Mouse (Mus musculus) spleen, postnatal 4 days (tissue): Measurements from ENCODE around the gene Yjefn3.
"Not testable (repeated sequence)": the region's sequence is repeated elsewhere in the genome, so short reads cannot be mapped to it uniquely, and the experiment has no call there.

Experiments used
- DNase-seq, 2 experiments: peaks; one replicate each; pipeline ENCODE4 v3.0.0; 2022; ENCODE audit warnings: low spot score in 2 of 2

Gene Yjefn3

DNA sequence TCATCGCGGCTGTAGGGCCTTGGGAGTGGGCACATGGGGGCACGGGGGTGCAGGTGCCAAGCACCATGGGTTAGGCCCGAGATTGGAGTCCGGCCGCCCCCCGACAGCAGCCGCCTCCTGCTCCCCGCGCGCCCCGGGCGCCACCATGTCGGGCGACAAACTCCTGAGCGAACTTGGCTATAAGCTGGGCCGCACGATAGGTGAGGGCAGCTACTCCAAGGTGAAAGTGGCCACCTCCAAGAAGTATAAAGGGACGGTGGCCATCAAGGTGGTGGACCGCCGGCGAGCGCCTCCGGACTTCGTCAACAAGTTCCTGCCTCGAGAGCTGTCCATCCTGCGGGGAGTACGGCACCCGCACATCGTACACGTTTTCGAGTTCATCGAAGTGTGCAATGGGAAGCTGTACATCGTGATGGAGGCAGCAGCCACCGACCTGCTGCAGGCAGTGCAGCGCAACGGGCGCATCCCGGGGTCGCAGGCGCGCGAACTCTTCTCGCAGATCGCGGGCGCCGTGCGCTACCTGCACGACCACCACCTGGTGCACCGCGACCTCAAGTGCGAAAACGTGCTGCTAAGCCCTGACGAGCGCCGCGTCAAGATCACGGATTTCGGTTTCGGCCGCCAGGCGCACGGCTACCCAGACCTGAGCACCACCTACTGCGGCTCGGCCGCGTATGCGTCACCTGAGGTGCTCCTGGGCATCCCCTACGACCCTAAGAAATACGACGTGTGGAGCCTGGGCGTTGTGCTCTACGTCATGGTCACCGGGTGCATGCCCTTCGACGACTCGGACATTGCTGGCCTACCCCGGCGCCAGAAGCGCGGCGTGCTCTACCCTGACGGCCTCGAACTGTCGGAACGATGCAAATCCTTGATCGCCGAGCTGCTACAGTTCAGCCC is at the start of gene Yjefn3, which contains the start of the genes Tssk6 and Ndufa13:
Gene Yjefn3 (minus strand): TSS at position 550 of the 900 bp plus-strand sequence.
Gene Tssk6 (plus strand): TSS at position 22 of the 900 bp plus-strand sequence.
Gene Ndufa13 (minus strand): TSS at position 396 of the 900 bp plus-strand sequence.
- peak; percentile 54 to 84 for DNase-seq

DNA sequence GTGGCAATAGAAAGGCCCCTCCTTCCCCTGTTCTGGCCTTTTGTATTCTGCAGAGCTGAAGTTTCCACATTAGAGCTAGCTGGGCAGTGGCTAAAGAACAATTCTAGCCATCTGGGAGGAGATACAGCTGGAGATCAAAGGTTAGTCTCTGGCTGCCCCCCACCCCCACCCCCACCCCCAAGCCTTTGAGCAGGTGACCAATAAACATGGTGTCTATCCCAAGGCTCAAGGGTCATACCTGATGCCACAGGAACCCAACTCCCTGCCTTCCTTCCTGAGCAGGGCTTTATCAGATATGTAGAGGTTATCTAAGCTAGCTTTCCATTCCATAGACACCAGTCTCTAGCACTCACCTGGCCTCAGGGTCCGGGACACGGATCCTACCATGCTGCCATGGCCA is 47.8 kb upstream of the Yjefn3 start:
- DNase-seq: no peak

DNA sequence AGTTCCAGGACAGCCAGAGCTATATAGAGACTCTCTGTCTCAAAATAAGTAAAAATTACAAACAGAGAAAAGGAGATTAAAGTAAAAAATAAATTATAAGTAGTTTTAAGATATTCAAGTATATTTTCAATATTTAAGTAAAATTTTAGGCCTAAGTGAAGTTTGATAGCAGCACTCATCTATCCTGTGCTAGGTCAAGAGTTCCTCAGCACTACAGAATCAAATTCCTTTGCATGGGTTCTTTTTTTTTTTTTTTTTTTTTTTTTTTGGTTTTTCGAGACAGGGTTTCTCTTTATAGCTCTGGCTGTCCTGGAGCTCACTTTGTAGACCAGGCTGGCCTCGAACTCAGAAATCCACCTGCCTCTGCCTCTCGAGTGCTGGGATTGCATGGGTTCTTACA is 40.0 kb upstream of the Yjefn3 start:
- DNase-seq: not testable (repeated sequence)

DNA sequence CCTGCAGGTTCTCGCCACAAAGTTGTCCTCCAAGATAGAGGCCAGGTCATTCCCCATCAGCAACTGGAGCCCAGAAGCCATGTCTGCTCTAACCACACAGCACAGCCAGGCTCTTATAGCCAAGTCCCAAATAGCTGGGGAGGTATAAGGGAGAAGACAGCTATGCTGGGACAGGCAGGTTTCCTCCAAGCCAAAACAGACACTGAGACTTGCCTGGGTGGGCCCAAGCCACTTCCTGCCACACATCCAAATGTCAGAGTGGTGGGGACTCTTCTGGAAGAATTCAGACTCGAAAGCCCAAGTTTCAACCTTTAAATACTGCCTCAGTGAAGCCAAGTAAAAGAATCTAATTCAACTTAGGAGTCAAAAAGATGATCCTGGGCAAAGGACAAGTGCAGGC is 37.9 kb upstream of the Yjefn3 start:
- DNase-seq: no peak

DNA sequence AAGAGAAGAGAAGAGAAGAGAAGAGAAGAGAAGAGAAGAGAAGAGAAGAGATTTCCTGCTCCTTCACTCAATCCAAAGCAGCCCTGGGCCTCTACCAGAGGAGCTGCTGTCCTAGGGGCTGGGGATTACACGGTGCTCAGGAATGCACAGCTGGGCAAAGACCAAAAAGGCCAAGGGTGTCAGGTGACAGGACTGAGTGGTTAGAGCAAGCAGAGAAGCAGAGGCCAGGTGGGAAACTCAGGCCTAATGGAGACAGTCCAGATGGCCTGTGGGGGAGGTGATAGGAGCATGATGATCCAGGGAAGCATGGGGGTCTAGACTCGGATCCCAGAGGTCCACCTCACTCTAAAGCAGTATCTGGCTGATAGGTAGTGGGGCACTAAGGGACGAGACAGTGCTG is 37.1 kb upstream of the Yjefn3 start:
- no peak for DNase-seq

DNA sequence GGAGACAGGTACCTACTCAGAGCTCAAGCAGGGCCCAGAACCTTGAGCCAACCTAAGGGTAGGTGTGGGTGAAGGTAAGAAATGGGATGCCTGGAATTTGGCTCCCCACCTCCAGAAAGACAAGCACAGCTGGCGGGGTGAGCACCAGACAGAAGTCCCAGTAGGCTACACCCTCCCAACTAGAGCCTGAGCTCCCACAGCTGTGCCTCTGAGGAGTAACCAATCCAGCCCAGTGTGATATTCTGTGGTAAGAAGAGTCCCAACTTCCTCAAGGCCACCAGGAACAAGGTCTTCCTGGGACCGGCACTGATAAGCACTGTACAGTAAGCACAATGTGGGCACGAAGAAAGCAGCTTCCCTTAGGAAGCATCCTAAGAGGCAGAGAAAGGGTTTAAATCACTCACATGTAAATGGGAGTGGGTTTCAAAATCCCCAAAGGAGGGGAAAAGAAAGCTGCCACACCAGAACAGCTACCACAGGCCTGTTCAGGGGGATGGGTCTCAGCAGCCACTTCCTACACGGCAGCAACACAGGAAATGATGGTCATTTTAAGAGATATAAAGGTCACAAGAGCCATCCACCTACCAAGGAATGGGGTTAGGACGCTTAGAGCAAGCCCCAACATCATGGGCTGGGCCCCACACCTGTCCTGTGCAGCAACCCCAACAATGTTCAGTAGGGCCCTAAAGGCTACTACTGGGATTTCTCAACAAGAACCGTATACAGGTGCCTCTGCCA is 35.9 kb upstream of the Yjefn3 start:
- no peak for DNase-seq

DNA sequence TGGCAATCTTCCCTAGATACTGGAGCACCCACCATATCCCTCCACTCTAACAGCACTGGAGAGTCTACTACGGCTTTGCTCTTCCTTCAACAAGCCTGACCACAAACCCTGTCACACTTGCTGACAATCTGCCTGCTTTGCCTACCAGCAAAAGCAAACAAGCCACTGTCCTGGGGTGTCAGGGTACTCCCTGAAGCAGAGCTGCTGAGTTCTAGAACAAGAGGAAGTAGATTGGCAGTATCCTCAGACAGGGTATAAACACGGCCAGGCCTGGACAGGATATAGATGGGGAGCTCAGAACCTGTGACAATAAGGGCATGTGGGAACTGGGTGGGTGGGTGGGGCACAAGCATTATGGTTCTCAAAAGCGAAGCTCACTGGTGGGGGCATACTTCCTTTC is 35.0 kb upstream of the Yjefn3 start:
- no peak for DNase-seq

DNA sequence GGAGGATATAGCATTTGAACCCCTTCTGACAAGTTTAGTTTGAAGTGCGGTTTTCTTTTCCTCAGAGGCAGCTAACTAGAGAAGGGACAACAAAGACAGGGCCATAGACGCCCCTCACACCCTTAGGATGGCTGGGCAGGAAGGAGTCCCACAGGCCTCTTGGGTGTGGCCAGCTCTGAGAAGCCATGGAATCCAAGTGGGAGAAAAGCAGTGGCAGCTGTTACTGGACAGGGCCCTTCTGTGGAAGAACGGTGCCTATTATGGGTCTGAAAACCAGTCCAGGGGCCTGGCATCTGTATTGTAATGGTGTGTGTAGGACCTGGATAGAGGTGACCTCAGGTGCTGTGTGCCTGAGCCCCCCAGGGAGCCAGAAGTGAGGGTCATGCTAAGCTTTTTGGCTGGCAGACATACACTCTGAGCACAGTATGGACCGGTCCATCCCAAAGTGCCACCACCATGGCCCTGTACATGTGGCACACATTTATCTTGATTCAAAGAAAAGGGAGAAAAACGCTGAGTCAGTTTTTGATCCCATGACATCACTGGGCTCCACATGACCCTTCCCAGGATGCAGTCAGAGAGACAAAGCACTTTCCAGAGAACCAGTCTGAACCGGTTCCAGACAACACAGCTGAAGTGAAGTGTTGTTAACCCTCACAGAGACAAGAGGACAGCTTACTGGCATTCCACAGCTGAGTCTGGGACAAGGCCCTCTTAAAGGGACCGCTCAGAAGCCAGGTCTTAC is 33.7 kb upstream of the Yjefn3 start:
- no peak for DNase-seq

DNA sequence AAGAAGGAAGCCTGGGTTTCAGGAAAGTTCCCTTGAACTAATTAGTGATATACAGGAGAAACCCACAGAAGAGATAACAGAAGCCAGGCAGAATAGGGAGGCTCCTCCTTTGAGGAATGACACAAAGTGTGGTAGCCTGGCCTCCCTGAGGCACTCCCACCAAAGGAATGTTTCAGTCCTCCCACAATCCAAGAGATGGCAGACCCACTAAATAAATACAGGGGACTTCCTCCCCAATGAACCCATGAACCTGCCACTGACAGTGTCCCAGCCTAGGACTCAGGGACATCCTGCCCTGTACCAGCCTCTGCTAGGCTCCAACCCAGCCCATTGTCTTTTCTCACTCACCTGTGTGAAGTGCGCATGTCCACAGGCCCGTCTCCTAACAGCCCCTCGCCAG is 32.9 kb upstream of the Yjefn3 start:
- DNase-seq: no peak

DNA sequence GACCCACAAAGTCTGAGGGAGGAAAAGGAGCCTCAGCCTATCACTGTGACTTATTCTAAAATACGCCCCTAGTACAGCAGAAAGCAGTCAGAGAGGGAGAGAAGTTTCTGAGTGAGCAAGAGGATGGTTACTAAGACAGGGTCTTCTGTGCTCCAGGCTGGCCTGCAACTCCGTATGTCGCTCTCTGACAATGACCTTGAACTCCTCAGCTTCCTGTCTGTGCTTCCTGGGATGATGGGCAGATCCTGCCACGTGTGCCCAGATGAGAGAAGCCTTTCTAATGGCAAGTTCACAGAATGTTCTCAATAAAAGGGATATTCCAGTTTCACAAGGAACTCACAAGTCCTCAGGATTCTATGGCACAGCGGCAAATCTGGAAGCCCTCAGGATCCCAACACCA is 32.1 kb upstream of the Yjefn3 start:
- no peak for DNase-seq

DNA sequence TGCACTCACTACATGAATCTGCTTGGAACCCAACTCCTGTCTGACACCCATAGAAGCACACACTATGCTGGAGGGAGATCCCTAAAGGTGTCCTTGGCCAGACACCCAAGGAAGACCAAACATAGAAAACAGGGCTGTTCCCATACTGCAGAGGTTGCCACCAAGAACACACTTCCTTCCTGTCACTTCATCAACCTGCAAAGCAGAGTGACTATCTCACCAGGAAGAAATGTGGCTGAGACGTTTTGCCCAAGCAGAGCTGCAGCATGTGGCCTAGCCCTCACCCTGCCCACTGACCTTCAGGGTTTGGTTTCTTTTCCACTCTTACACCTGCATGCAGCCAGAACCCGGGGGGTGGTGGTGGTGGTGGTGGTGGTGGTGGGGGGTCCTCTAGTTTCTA is 31.3 kb upstream of the Yjefn3 start:
- DNase-seq: no peak

DNA sequence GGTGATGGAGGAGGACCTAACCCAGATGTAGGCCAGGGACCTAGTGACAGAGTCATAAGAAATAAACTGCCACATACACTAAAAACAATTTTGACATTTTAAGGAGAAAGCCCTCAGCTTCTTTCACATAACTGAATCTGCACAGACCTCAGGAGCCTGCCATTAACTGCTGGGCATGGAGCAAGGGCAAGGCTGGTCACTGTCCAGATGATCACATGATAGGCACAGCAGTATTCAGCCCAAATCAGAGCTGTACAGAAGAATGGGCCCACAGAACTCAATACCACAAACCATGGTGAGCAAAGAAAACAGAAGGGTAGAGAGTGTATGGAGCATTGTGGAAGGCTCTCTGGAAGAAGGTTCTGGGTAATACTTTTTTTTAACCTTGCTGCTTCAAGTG is 24.4 kb upstream of the Yjefn3 start:
- no peak for DNase-seq

DNA sequence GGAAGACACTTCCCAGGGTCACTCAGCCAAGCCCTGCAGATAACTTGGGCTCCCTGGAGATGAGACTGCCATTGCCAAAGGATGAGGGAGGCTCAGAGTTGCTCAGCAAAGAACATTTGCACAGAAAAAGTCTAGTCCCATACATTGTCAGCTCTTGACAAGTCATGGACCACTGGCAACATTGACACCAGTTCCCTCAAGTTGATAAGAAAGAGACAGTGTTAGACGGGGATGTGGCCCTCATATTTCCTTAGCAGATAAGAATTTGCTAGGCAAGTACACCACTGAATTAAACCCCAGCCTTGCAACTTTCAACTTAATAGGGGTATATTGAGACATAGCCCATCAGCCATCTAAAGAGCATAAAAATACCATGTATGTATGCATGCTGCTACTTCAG is 21.5 kb upstream of the Yjefn3 start:
- DNase-seq: no peak

DNA sequence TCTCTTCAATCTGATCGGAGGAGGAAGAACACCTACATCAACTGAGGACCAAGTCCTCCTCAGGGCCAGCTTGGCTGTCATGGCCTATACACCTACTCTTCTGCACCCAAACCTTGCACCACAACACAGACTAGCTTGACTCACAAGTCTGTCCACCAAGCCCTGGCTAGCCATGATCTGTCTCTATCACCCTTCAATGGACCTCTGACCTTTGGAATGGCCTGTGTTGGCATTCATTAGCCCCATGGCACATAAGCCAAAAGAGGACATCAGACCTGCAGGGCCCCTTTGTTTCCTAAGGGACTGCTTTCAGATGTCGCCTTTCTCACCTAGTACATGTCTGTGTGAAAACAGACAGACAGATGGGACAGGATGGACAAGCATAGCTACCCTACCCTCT is 18.6 kb upstream of the Yjefn3 start:
- no peak for DNase-seq

DNA sequence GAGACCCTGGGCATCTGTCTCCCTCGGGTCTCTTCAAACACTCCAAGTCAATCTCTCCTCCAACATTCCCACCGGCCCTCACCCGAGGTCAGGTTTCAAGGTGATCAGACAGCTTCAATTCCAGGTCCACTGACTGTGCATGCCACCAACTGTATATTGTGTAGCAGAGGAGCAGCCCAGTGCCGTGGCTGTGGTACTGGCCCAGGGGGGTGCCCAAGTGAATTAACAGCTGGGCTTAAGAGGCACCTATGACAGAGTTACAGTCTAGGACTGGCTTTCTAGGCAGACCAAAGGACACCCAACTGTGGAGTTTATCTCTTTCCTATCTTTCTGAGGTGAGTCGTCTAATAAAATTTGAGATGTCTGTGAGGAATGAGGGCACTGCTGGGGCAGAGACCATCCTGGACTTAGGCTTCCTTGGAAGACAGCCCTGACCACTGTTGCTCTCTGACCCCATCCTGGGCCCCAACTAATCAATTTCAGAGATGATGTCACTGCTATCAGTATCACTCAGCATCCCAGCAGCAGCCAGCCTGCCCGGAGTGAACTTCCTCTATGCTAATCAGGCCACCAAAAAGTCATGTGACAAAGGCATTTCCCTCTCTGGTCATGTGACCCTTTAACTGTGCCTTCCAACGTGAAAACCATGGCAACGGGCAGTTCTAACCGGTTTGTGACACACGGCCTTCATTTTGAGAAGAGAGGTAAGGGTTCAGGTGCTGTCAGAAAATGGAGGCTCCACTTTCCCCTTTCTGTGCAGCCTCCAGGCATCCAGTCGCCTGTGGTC is 17.6 kb upstream of the Yjefn3 start:
- peak; percentile 76 to 83 for DNase-seq

DNA sequence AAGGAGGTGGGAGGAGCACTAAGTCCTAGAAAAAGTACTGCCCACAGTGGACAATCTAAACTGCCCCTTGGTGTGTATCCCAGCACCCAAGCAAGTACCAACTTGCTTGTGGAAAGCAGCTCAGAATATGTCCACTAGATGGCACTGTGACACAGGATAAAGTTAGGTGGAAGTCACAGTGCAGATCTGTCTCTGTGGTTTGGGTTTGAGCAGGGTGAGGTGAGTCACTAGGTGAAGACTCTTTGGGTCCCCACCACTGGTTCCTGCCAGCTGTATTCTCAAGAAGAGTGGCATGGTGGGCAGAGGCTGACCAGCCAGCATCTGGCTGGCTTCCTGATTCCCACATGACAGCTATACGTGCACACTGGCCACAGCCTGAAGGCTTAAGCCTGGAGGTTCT is 16.5 kb upstream of the Yjefn3 start:
- peak; percentile 83 to 91 for DNase-seq

DNA sequence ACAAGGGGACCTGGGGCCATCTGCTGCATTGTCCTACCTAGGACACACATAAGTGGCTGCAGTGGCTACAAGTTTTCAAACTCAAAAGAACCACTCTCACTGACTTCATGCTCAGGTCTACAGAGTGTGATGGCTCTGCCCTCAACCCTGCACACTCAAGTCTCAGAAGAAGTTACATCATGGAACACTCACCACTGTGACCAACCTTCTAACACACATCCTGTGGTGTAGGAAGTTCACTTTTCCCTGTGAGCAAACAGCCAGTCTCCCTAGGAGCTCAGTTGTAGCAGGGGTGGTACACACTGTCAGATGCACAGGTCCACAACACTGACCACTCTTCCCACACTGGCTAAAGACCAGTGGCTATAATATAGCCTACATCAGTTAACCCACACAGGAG is 16.0 kb upstream of the Yjefn3 start:
- no peak for DNase-seq

DNA sequence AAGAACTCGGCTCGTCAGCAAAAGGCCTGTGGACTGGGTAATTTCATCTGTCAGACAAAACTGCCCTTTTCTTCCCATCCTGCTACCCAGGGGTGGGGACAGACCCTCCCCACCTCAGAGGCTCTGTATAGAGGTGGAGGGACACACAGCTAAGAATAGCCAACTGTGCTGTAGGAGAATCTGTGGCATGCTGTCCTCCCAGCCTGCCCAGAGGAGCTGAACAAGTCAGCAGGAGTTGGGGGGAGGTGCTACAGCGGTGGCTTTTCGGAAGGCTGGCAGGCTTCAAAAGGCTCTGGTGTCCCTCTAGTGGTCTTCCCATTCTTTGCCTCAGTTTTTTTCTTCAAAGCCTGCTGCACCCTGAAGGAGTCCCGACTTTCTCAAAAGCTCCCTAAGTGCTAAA is 13.2 kb upstream of the Yjefn3 start:
- no peak for DNase-seq

DNA sequence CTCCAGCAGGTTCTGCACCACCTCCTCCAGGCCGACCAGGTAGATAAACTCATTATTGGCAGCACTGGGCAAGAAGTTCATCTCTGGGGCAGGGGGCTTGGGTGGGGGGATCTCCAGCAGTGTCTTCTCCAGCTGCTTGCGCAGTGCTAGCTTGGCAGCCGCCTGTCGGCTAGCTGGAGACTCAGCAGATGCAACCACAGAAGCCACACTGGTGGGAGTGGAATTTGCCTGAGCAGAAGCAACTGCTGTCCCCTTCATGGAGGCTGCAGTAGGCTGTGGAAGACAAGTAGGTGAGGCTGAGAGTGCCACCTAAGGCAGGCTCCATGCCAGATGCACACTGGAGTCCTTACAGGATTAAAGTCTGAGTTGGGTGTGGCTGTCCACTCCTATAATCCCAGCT is 12.0 kb upstream of the Yjefn3 start:
- DNase-seq: no peak

DNA sequence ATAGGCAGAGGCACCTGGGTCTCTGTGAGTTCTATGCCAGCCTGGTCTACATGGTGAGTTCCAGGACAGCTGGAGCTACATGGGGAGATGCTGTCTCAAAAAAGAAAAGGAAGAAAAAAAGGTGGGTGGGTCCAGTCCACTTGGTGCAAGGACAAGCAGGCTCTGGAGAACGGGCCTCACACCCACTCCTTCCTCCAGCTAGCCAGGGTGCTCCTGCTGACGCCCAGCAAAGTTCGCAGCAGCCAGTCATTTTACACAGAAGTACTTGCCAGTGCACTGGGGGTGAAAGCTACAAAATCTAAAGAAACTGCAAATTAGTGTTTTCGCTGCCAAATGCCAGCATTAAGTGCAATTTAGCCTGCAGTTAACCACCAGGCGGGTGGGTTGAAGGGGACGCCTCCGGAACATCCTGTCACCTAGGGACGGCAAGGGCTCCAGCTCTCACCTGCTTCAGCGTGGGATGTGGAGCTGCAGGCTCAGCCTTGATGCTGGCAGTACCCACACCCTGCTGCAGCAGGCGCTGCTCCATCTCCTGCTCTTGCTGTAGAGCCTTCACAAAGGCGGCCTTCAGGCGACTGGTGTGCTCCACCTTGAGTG is 10.1 kb upstream of the Yjefn3 start:
- DNase-seq: no peak

DNA sequence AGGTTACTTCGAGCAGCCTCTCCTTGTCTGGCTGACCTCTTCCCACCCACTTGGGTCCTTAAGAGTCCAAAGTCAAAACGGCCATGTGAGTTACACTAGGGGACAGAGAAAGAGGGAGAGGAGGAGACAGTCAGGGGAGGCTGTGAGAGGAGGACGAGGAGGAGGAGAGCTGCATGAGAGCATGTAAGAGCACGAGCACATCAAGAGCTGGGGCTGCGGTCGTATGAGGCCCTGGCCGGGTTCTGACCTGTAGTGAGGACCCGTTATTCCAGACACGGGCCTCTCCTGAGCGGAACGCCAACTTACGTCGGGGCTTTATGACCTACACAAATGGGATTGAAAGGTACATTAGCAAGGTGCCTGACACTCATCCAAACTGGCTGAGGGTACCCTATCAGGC is 9.4 kb upstream of the Yjefn3 start:
- DNase-seq: no peak
